Mouse (Mus musculus): ENCODE measurements around the gene Csf1.

The Csf1 gene

DNA sequence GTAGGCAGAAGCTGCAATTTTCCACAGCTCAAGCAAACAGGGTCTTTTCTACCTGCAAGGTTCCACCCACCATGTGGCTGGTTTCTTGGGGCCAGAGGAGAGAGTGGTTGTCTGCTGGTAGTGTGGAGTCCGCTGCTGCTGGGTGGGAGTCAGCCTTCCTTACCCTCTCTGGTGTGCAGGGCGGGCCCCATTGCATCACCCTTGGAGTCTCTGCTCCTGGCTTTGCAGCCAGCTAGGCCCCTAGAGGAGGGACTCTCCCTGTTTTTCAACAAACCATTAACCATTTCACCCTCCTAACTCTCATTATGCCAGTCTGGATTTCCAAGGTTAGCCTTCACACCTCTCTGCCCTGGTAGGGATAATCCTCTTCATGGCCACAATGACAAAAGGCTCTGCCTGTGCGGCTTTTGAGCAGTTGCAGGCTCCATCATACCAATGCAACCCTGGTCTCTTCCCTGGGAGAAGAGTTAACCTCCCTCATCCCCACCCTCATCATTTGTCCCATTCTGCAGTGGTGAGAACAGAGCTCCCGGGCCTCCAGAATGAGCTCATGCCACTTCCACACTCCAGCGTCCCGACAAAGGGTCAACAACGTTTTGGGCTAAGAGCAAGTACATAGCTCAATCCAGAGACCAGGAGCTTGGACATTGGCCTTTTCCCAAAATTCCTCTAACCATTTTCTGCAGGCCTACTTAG lies 56.4 kb downstream of the Csf1 start:
- in situ Hi-C loops (cut with MboI, MseI) = no loop called here

DNA sequence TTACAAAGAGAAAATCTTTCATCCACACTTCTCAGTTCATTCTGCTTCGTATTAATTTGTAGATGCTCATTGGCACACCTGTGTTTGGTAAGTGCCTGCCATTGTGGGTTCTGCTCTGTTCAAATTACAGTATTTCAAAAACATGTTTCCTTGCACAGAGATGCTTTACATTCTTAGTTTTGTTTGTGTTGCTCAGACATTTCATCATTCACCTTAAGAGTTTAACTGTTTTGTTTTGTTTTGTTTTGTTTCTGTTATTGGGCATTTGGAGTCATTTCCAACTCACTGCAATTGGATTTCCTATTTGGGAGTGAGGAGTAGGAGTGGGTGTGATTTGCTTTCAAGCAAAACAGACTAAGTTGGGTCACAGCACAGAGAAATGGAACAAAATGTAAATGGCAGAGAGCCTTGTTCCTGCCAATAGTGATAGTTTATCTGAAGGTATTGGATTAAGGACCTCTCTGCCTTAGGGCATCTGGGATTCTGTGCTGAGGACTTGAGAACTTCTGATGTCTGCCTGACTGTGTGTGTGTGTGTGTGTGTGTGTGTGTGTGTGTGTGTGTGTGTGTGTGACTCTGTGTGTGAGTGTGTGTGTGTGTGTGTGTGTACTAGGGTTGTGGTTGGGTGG lies 58.4 kb downstream of the Csf1 start:
- in situ Hi-C loops (cut with MboI, MseI) = no loop called here

DNA sequence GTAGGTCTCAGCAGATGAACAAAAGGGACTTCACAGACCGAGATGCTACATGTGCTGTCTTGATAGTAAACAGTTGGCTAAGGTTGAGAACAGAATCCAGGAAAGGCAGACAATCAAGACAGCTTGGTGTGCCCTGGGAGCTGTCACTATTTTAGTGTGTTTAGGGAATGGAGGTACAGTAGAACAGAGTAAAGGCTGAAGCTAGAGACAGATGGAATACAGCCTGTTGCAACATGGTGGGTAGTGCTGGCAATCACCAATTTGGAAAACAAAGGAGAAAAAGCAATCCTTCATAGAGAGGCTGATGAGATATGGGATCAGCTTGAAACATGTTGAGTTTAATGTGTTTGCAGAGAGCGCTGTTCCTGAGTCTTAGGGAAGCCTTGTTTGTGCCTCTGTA lies 59.6 kb downstream of the Csf1 start:
- in situ Hi-C loops (cut with MboI, MseI) = no loop called here

DNA sequence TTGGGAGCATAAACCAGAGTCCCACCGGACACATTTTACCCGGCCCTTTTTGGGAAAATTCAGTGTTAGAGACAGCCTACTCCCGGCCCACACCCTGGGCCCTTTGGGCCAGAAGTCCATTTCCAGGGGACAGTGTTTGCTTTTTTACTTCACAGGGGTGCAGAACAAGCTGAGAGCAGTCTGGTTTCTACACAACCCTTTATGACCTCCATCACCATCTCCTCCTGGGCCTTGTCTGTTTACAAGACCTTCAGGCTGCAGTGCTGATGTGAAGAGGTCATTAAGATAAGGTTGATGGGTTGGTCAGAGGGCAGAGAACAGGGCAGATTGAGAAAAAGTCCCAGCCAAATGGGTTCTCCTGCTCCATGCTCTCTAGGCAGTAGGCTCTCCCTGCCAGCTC lies 63.4 kb downstream of the Csf1 start:
- in situ Hi-C loops (cut with MboI, MseI) = loop anchor here (5.0 to 10.0 kb wide), 2 partner anchors 165 to 368 kb away; no protein-coding TSS in a partner anchor

DNA sequence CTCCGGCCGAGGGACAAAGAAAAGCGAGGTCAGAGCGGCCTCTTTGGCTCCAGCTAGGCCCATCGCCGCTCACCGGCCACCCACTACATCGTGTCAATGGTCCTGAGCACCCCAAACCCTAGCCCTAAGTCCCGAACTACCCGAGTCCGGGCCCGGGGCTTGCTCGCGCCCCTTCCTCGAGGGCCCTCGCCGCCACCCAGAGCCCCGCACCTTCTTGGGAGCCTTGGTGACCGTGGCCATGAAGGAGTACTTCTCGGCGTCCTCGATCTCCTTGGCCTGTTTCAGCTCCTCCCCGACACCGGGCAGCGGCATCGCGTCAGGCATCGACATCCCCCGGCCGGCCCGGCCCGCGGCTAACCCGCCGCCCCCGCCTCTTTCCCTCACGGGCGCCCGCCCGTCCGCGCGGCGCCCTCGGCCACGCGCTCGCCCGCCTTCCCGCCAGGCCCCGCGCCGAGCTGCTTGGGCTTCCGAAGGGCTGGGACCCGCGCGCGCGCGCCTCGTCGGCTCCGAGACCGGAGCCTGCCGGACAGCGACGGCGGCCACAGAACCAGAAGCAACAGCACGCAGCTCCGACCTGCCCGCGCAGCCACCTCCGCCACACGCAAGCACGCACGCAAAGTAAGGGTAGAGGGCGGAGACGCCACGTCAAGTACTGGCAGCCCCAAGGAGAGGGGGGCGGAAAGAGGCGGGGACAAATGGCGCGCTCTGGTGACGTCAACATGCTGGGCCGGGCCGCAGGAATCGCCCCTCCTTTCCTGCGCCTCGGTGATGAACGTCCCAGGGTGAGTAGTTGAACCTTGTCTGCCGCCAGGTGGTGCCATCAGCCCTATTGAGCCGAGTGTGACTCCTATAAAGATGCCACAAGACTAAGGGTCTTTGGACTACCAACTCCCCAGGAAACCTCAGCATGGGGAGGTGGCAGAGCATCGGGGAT lies 64.1 kb downstream of the Csf1 start, which contains the start of gene Ahcyl1:
TSS of gene Ahcyl1 (minus strand) at position 613 of the 934 bp plus-strand sequence.
- in situ Hi-C loops (cut with MboI, MseI) = loop anchor here (5.0 to 10.0 kb wide), 2 partner anchors 166 to 369 kb away; no protein-coding TSS in a partner anchor

DNA sequence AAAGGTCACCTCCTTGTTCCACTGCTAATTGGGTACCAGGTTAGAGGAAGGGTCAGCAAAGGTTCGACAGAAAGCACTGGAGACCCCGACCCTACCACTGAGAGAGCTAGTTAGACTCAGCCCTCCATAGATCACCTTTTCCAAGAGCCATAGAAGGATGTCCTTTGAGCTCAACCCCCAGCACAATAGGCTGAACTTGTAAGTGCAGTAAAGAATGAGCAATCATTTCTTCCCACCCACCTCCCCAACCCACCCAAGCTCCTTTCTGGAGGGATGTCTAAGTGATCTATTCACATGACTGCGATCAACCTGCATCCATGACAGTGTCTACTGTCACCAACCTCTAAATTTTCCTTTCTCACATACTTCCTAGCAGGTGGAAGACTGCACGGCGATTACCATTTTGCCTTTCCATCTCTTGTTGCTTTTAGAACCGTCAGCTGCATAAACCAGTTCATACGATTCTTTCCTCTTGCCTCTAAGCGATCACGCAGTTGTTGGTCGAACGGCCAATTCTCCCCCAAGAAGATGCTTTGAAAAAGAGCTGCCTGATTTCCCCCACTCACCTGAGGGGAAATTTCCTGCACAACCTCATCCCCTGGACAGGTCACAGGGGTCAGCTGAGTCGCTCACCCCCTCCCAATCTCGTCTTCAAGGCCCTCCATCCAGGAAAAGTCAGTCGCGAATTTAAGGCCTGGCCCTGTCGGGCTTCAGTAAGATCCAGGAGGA lies 64.9 kb downstream of the Csf1 start:
- in situ Hi-C loops (cut with MboI, MseI) = loop anchor here (5.0 to 10.0 kb wide), 2 partner anchors 167 to 369 kb away; no protein-coding TSS in a partner anchor

DNA sequence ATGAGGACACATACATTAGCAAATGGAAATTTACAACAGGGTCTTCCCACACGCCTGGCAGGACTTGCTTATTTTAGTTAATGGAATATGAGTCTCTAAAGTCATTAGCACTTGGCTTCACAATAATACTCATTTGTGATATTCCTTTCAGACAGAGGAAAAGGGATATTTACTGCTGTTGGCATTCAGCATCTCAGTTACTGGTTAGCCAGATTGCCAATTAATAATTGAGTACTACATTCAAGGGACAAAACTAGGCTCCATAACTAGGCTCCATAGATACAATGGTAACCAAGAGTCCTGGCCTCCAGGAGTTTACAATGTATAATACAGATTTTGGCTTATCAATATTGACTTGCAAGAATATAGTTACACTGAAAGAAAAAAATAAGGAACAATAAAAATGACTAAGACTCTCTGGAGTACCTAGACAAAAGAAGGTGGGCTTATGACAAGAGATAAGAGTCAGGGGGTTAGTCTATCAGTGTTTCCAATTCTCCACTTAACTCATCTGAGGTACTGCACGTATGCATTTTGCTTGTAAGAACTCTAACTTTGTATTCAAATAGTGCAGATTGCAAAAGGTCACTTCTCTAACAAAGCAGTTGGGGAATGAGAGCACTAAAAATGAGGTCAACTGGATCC lies 65.9 kb downstream of the Csf1 start:
- in situ Hi-C loops (cut with MboI, MseI) = loop anchor here (10.0 kb wide), 1 partner anchor 370 kb away; no protein-coding TSS in a partner anchor
